Mouse (Mus musculus) lung, postnatal 4 days (tissue): Measurements from ENCODE around the gene Eid1.
A peak's percentile ranks its signal among the peaks of the same experiment; 100 is the strongest.

ENCODE experiments used
- DNase-seq, 2 experiments: peaks; one replicate each; pipeline ENCODE4 v3.0.0; 2021

Gene Eid1

GRCm38 (mm10) chr2:125672957-125673631 lies at the start of gene Eid1:
Gene Eid1, plus strand, starts transcription at chr2:125673095.
- peak; percentile 85 to 92 for DNase-seq

- DNase-seq = no peak
Observed at GRCm38 (mm10) chr2:125623211-125623610, 49.7 kb upstream of the Eid1 start.

GRCm38 (mm10) chr2:125624127-125624685 lies 48.7 kb upstream of the Eid1 start:
- DNase-seq = no peak

DNA sequence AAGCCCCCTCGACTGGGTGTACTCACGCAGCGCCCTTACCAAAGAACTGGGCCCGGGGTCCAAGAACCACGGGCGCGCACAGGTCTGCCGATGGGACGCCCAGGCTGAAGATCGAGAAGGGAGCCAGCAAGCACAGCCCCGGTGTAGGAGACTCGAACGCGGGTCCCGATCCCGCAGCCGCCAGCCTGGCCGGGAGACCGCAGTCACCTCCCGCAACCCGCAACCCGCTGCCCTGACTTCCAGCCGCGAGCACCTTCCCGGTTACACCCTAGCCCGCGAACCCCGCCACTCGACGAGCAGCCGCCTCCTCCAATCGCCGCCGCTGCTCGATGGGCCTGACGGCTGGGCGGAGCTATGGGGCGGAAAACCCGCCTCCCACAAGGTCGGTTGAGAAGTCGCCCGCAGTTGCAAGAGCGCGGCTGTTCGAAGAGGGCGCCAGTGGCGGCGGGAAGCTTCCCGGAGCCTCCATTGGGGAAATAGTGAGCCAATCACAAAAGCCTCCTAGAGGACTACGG lies 48.0 kb upstream of the Eid1 start, which contains the start of gene Cep152:
TSS of gene Cep152 (minus strand) at position 277 of the 515 bp plus-strand sequence.
- DNase-seq = peak; percentile 98 to 99

DNA sequence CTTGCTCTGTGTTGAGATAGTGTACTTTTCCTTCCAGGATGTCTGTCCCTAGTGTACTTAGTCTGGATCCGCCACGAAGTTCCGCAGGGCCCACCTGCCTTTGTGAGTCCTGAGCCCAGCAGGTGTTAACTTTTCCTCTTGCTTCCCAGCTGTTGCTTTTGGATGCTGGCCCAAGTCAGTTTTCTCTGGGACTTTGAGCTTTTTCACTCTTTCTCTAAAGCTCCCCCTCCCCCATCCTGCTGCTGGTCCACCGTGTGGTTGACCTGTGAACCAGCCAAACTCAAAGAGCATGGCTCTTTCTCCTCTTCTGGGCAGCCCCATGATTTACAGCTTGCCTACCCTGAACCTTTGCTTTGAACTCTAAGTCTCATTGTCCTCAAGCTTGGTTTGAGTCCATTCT lies 46.4 kb upstream of the Eid1 start:
- DNase-seq = no peak

- DNase-seq = no peak
Observed at GRCm38 (mm10) chr2:125628487-125628886, 44.4 kb upstream of the Eid1 start.

DNA sequence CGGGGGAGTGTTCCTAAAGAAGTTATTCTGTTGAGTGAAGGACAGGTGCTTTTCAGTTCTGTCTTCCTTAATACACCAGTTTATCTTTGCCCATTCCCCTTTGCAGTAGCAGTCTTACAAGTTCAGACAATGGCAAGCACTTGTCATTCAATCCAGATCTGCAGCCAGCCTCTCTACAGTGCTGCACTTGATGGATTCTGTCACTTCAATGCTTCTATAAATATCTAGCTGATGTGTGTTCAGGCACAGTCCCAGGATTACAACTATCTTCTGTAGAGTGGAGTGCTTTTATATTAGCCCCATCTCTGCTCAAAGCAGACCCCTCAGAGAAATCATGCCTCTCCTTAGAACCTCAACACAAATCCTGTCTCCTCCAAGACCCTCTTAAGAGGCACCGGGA lies 42.9 kb upstream of the Eid1 start:
- DNase-seq = no peak

GRCm38 (mm10) chr2:125637331-125637730 lies 35.6 kb upstream of the Eid1 start:
- DNase-seq = no peak

GRCm38 (mm10) chr2:125644912-125645311 lies 28.0 kb upstream of the Eid1 start:
- no peak for DNase-seq

GRCm38 (mm10) chr2:125650038-125650437 lies 22.9 kb upstream of the Eid1 start:
- no peak for DNase-seq

DNA sequence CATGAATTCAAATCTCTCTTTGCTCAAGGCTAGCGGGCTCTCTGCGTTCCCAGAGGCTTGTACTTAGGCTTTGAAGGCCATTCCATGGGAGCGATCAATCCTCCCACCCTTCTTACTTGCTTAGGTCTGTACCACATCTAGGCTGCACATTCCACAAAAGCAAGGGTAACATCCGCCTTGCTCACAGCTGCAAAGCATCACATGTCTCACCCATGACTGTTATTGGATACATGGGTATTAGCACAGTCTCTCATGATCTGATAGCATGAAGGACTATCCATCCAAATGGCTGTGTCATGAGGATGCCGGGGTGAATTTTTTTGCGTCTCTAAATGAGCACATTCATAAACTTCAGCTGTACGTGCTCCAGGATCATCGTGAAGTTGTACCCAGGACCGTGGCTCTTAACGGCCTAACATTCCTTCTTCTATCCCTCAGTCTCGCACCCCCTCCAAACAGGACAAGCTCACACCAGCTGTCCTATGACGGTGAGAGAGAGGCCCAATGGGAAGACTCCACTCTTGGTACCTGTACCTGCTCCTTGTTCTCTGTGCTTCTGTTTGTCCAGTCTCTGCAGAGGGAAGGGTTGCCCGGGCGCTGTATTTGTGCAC lies 22.0 kb upstream of the Eid1 start:
- DNase-seq = no peak

- DNase-seq = no peak
Observed at GRCm38 (mm10) chr2:125651563-125651962, 21.3 kb upstream of the Eid1 start.

DNA sequence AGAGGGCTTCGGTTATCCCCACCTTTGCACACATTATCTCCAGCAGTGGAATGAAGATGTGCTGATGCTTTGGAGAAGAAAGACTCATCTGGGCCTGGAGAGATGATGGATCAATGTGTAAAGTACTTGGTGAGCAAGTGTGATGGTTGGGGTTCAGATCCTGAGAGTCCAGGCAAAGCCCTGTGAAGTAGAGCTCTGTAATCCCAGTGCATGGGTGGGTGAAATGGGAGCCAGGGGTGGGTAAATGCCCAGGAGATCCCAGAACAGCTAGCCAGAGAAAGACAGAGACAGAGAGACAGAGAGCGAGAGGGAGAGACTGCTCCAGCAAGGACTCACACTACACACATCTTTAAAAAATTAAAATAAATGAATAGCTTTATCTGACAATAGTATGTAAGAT lies 19.6 kb upstream of the Eid1 start:
- no peak for DNase-seq

DNA sequence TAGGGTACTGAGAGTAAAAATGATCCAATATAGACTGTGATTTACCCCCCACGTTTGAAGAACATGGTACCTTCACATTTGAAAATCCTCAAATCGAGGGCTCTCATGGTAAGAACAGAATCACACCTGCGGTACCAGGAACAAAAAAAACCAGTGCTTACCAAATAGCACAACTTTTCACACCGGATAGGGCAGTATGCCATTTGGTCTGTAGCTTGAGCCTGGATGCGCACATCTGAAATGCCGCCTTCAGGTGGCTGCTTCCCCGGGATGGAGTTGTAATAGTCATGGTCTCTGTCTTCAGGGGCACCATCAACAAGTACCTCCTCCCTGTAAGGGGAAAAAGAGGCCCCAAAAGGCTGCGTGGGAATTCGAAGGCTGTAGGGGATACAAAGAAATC lies 17.5 kb upstream of the Eid1 start:
- no peak for DNase-seq

DNA sequence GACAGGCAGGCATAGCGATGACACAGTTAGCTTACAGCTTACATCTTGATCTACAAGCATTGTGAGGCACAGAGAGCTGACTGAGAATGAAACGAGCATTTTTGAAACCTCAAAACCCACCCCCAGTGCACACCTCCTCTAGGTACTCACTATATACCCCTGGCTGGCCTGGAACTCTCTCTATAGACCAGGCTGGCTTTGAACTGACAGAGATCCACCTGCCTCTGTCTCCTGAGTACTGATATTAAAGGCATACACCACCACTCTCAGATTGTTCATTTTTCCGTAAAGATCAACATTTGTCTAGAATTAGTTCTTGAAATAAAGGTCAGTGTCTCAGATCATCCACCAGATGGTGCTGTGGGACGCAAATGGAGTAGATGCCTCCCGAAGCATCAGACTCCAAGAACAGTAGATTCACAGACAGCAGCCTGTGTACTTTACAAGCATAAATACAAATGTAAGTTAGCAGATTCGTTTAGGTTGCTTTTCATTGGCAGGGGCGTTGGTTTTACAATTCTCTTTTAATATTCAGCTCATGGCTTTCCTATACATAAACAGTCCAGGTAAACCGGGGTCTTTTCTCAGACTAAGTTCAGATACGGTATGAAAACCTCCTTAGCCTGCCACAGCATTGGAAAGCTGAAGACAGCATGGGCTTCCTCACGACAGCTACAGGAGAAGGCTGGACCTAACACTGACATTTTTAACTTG lies 12.9 kb upstream of the Eid1 start:
- DNase-seq = peak; percentile 53 to 80

- DNase-seq = no peak
Observed at GRCm38 (mm10) chr2:125660537-125661130, 12.3 kb upstream of the Eid1 start.

DNA sequence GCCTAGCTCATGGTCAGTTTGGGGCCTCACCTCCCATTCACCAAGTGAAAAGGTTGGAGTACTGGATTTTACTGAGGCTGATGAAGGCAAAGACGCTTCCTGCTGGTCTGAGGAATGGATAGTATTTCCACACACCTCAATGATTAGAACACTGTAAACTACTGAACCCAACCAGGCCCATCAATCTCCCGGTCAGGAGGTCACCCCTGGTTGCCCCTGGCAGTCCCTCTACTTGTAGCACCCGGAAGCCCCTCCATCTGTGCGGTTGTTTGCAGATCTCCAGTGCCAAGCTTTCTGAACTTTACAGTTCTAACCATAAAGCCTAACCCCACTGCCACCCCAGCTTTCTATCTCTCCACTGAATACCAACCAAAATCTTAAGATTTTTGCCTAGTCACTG lies 11.7 kb upstream of the Eid1 start:
- DNase-seq = no peak

GRCm38 (mm10) chr2:125662517-125662916 lies 10.4 kb upstream of the Eid1 start:
- DNase-seq = no peak

DNA sequence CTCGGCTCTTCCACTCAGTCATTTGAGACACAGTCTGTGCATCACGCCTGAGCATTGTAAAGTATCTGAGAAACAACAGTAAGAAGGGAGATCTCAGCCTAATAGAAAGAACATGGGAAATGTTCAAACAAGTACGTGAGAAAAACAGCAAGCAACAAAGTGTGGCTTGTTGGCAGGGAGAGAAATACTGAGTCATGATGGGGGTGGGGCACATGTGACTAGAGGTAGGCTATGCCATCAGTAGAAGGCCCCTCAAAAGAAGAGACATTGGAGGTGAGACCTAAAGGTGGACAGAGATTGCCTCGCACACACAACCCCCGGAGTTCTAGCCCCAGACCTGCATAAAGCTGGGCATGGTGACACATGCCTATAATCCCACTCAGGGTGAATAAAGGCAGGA lies 7.7 kb upstream of the Eid1 start:
- no peak for DNase-seq

- no peak for DNase-seq
Observed at GRCm38 (mm10) chr2:125665909-125666308, 7.0 kb upstream of the Eid1 start.

GRCm38 (mm10) chr2:125666668-125667067 lies 6.2 kb upstream of the Eid1 start:
- no peak for DNase-seq

DNA sequence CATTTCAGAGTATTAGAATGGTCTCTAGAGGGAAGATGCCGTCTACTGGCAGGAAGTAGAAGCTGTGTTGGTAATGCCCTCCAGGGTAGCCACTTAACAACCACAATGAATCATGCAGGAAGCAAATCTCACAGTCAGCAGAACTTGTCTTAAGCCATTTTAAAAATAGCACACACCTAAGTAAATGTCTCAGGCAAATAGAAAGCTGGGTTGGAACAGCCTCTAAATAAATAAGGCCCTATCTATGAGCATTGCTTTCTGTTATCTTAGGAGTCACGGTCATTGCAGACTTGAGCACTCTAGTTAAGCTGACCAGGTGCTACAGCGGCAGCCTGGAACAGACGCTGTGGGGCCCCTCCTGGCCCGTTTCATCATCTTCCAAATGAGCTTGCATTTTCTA lies 5.7 kb upstream of the Eid1 start:
- DNase-seq = no peak

DNA sequence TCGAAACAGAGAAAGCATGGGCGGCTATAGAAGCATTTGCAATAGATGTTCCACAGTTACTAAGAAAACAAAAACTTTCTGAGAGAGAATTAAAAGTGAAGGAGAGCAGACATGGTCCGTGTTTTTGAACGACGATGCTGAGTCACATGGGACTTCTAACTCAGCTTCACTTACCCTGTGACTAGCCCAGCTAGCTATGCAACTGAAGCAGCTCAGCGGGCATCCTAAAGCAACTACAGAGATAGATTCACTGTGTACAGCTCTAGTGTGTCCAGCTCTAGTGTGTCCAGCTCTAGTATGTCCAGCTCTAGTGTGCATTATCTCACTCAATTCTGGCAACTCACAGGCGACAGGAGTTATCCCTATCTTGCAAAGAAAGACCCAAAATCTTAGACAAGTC lies 5.2 kb upstream of the Eid1 start:
- DNase-seq = no peak
